Mouse (Mus musculus): ENCODE measurements around the gene Gal3st2b. TPM values are rescaled to one million over a fixed set of nuclear protein-coding genes. Genes with fewer than 3 reads are reported as not detected.
"Not testable (repeated sequence)": the region's sequence is repeated elsewhere in the genome, so short reads cannot be mapped to it uniquely, and the experiment has no call there.

Gal3st2b gene
- total RNA-seq (2015) = not detected in 2 replicates
- not detected in 2 replicates for total RNA-seq (2017)

DNA sequence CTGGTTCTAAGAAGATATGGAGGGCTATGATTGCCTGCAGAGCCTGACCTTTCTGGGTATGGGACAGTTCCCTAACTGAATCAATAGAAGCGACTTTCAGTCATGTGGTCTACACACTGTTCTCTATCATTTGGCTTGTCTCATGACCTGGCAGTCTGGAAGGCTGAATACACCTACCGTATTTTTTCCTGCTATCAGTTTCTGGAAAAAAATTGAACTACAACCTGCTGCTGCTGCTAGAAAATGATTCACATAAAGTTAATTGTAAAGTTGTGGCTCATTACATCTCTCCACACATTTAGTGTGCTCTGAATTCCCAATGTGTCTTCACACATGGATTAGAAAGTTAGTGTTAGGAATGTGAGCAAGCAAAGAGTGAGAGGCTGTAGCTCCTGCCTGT lies at the start of gene Gal3st2b:
Gene Gal3st2b (plus strand): TSS at position 301 of the 400 bp plus-strand sequence.
- ATAC-seq (replicated peaks; ENCODE audit: poor library complexity) = not testable (repeated sequence)

DNA sequence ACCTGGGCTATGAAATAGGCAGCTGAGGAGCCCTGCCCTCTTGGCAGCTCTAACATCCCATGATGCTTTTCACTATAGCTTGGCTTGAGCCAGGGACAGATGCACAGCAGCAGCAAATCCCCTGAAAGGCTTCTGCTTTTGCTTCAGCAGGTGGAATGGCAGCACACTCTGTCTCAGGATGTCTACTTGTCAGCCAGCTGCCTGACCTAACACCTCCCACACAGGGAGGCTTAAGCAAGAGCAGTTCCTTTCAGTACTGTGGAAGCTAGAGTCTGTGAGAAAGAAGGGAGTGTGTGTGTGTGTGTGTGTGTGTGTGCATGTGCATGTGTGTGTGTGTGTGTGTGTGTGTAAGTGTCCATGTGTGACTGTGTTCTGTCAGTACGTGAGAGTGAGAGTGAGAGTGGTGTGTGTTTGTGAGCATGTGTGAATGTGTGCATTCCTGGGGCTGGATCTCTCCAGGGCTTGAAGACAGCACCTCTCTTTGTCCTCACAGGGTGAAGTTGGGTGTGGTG lies 46.5 kb upstream of the Gal3st2b start:
- ATAC-seq (replicated peaks; ENCODE audit: poor library complexity) = peak; percentile 60; the same call in 1 of the 2 replicates

DNA sequence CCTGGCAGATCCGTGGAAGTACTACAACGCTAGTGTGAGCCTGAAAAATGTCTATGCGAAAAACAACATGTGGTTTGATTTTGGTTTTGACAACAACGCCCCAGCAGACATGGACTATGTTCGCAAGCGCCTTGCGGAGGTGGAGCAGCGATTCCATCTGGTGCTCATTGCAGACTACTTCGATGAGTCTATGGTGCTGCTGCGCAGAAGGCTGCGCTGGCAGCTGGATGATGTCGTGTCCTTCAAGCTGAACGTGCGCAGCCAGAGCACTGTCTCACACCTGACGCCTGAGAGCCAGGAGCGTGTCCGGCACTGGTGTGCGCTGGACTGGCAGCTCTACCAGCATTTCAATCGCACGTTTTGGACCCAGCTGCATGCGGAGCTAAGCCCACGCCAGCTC lies 43.7 kb upstream of the Gal3st2b start:
- ATAC-seq (replicated peaks; ENCODE audit: poor library complexity) = not testable (repeated sequence)

DNA sequence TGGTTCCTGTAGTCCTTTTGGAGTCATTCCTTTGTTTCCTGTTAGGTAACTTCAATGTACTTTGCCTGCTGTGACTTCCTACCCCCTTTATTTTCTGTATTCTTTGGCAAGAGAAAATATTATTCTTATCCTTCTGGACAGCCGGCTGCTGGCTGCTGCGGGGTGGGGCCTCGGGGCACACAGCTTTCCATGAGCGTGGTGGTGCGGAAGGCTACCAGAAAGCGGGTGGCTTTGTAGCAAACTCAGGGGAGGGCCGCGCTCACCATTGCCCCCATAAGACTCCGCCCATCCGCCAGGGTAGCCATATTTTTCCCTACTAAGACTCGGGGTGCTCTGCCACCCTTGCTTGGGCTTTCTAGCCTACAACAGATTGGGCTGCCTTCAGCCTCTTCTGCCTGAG lies 36.3 kb upstream of the Gal3st2b start:
- ATAC-seq (replicated peaks; ENCODE audit: poor library complexity) = not testable (repeated sequence)

DNA sequence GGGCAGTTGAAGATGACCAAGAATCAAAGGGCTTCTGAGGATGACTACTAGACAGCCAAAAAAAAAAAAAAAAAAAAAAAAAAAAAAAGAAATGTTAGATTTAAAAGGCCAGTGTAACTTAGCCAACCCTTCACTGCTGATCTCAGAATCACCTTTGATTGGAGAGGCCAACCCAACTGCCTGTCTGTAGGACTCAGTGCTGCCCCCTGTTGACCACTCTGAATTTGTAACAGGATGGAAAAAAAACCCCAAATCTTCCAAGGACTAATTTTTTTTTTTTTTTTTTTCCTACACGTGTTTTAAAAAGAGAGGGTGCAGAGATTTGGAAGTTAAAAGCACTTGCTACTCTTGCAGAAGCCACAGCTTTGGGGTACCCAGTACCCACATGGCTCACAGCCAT lies 27.2 kb upstream of the Gal3st2b start:
- not testable (repeated sequence) for ATAC-seq (replicated peaks; ENCODE audit: poor library complexity)

DNA sequence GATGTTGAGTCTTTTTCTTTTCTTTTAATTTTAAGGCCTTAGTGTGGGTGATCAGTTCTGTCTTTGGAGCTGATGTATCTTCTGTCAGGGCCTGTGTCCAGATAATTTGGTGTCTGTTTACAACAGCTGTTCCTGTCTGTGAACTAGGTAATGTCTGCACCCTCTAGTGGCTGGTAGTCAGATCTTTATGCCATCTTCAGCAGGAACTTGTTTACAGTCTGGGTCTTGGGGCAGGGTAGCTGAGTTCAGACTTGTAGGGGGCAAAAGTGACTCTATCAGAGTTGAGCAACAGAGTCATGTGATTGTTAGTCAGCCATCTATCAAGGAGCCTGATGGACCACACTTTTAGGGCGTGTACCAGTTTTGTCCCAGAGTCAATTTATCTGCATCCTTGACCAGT lies 20.7 kb upstream of the Gal3st2b start:
- peak; percentile 63 for ATAC-seq (replicated peaks; ENCODE audit: poor library complexity)

DNA sequence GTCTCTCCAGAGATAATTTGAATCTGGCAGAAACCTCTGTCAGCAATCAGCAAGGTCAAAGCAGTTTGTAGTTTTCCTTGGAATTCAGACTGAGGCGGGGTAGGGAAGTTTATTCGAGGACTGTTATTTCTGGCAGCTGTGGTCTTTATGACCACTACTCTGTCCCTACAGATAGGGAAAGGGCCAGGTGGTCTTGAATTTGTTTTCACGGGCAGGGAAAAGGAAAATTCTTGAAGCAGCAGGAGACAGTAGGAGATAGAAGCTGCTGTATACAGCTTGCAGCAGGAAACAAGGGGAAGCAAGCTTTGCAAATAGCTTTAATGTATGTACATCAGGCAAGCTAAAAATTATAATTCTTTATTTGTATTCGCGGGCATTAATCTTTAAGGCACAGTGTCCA lies 16.8 kb upstream of the Gal3st2b start:
- not testable (repeated sequence) for ATAC-seq (replicated peaks; ENCODE audit: poor library complexity)

DNA sequence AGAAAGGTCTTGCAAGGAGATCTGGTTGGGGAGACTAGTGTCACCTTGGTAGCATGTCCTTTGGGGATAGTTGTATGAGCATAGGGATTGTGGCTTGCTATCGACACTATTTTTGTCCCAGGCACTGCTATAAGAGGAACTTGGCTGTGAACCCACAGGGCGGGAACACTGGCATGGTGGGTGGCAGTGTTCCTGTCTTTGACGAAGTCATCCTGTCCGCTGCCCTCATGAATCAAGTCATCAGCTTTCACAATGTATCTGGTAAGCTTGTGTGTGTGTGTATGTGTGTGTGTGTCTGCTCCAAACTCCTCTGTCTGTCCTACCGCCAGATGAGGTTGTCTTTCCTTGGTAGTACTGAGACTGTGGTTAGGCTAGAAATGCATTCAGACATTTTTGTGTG lies 11.4 kb upstream of the Gal3st2b start:
- ATAC-seq (replicated peaks; ENCODE audit: poor library complexity) = peak; percentile 85

DNA sequence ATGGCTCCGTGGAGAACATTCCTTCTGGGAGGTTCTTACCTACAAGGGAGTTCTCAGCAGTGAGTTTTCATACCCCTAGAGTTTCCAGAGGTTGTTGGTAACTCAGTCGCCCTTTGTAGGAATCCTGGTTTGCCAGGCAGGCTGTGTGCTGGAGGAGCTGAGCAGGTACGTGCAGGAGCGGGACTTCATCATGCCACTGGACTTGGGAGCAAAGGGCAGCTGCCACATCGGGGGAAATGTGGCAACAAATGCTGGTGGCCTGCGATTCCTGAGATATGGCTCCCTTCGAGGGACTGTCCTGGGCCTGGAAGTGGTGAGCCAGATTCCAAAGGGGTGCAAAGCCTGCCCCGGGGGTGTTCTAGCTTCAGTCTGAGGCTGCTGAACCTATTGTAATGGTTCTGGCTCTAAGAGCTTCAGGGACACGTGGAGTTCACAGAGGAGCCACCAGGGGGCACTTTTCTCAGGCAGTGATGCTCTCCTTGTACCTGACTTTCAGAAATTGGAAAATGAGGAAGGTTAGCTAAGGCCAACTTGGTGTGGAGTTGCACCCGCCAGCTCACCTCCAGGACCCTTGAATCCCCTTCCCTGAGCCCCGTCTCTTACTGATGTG lies 9.0 kb upstream of the Gal3st2b start:
- ATAC-seq (replicated peaks; ENCODE audit: poor library complexity) = peak; percentile 77

DNA sequence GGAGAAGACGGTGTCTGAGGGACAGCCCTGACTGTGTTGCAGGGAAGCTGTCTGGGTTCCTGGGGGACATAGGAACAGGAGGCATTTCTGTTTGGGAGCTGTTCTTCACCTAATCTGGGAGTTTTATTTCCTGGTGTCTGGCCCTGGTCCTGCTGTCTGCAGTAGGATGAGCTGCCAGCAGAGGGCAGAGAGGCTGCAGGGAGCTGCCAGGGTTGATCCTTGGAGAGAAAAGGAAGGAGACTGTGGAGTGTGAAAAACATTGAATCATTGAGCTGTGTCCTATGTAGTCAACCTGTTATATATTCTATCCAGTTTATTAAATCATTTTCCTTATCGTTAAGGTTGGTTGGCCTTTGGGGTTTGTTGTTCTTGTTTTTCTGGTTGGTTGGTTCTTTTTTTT lies 6.2 kb upstream of the Gal3st2b start:
- ATAC-seq (replicated peaks; ENCODE audit: poor library complexity) = peak; percentile 89

DNA sequence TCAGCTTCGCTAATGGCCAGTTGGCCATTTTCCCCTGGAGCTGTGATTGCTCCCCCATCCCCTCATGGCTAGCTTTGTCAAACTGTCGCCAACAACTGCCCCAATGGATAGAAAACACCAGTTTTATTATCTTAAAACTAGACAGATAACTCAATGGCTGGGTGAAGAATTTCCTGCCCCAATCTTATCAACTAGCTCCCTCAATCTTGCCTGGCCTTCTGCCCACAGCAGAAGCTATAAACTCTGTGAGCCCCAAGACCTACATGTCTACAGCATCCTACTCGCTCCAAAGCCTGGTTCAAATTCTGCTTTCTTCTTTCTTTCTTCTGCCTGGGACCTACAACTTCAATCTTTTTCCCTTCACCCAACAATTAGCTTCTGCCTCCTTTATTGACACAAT lies 951 bp upstream of the Gal3st2b start:
- not testable (repeated sequence) for ATAC-seq (replicated peaks; ENCODE audit: poor library complexity)

DNA sequence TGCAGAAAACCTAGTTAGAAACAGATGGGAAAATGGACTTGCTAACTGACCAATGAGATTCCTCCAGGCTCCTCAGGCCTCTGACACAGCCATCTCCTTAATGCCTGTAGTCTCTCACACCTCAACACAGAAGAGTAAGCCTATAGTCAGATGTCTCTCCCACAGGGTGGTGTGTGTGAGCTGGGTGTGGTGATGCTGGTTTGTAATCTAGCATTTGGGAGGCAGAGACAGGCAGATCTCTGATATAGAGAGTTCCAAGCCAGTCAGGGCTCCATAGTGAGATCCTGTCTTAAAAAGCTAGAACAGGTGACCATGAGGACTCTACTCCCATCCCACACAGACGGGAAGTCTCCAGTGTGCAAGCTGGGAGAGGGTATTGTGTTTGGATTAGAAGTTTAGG lies 664 bp downstream of the Gal3st2b start:
- not testable (repeated sequence) for ATAC-seq (replicated peaks; ENCODE audit: poor library complexity)

DNA sequence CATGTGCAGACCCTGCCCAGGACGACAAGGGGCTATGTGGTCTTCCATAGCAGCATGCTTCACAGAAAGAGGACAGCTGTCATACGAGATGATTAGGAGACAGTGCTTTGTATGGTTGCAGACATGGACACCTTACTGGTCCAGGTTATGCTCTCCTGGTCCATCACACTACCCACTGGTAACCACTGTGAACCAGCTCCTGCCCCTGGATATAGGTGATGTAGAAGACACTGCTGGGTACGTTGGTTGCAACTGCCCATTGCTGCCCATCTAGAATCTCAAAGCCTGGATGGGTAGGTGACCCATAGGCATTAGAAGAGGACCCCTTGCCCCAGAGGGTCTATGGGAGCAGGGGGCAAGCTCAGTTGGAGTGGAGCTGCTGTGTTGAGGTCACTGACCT lies 1.2 kb downstream of the Gal3st2b start:
- ATAC-seq (replicated peaks; ENCODE audit: poor library complexity) = not testable (repeated sequence)

DNA sequence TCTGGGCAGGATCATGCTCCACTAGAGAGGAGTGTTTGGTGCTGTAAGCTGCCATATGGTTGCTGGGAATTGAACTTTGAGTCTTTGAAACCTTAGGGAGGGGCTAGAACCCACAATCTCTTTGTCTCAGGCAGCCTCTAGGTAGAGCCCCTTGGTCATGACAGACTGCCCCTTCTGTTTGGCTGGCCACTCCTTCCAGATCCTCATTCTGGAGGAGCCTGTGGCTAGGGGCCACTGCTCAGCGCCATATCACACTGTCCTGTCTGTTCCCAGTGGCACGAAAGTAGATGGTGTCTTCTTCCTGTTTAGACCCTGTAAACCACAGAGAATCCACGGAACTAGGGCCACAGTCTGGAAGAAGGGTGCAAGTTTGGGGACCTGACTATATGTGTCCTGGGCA lies 4.5 kb downstream of the Gal3st2b start:
- ATAC-seq (replicated peaks; ENCODE audit: poor library complexity) = not testable (repeated sequence)

DNA sequence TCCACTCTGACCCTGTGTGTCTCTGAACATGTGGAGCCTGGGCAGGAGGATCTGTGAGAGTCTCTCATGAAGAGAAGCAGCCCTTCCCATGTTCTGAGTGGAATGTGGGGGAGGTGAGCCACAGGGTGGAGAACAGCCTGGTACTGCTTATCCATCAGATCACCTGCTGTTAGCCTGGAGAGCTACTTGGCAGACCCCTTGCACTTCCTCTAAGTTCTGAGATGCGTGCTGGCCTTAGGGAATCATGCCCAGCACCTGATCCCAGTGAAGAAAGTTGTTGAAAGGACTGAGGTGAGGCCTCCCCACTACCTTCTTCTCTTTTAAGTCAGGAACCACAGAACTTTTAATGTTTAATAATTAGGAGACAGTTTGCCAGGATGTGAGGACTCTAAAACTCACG lies 5.0 kb downstream of the Gal3st2b start:
- peak; percentile 44; the same call in 1 of the 2 replicates for ATAC-seq (replicated peaks; ENCODE audit: poor library complexity)

DNA sequence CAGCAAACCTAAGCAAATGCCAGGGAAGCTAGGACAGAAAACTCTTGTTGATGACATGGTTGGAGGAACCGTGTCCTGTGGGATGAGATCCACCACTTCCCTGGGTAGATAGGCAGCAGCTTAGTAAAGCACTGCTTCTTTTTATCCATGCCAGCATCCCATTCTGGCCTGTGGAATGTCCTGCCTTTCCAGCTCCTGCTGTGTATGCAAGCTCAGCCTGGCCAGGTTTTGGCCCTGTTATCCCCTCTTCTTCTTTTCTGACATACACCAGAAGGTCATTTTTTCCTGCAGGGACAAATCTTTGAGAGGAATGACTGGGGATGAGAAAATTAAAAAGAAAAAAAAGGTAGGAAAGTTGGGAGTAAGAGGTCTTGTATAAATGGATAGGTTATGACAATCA lies 17.3 kb downstream of the Gal3st2b start:
- not testable (repeated sequence) for ATAC-seq (replicated peaks; ENCODE audit: poor library complexity)

DNA sequence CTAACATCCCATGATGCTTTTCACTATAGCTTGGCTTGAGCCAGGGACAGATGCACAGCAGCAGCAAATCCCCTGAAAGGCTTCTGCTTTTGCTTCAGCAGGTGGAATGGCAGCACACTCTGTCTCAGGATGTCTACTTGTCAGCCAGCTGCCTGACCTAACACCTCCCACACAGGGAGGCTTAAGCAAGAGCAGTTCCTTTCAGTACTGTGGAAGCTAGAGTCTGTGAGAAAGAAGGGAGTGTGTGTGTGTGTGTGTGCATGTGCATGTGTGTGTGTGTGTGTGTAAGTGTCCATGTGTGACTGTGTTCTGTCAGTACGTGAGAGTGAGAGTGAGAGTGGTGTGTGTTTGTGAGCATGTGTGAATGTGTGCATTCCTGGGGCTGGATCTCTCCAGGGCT lies 19.7 kb downstream of the Gal3st2b start:
- ATAC-seq (replicated peaks; ENCODE audit: poor library complexity) = peak; percentile 50

DNA sequence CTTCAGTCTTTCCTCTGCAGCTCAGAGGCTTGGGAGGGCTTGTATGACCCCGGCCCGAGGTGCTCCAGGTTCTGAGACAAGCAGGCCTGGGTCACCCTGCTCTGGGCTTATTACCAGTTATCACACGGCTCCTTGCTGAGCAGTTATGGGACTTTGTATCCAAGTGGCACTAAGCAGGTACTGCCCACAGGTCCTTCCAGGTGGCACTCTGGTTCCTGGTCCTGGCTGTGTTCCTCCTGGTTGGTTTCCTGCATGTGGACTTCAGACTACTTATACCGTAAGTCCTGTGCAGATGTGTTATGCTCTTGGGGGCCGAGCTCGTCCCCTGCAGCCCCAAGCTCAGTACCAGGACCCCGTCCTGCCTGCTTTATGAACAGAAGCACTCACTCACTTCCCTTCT lies 20.3 kb downstream of the Gal3st2b start:
- not testable (repeated sequence) for ATAC-seq (replicated peaks; ENCODE audit: poor library complexity)

DNA sequence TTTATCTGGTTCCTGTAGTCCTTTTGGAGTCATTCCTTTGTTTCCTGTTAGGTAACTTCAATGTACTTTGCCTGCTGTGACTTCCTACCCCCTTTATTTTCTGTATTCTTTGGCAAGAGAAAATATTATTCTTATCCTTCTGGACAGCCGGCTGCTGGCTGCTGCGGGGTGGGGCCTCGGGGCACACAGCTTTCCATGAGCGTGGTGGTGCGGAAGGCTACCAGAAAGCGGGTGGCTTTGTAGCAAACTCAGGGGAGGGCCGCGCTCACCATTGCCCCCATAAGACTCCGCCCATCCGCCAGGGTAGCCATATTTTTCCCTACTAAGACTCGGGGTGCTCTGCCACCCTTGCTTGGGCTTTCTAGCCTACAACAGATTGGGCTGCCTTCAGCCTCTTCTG lies 31.0 kb downstream of the Gal3st2b start:
- ATAC-seq (replicated peaks; ENCODE audit: poor library complexity) = not testable (repeated sequence)

DNA sequence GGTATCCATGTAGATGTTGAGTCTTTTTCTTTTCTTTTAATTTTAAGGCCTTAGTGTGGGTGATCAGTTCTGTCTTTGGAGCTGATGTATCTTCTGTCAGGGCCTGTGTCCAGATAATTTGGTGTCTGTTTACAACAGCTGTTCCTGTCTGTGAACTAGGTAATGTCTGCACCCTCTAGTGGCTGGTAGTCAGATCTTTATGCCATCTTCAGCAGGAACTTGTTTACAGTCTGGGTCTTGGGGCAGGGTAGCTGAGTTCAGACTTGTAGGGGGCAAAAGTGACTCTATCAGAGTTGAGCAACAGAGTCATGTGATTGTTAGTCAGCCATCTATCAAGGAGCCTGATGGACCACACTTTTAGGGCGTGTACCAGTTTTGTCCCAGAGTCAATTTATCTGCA lies 48.4 kb downstream of the Gal3st2b start:
- peak; percentile 54; the same call in 1 of the 2 replicates for ATAC-seq (replicated peaks; ENCODE audit: poor library complexity)

DNA sequence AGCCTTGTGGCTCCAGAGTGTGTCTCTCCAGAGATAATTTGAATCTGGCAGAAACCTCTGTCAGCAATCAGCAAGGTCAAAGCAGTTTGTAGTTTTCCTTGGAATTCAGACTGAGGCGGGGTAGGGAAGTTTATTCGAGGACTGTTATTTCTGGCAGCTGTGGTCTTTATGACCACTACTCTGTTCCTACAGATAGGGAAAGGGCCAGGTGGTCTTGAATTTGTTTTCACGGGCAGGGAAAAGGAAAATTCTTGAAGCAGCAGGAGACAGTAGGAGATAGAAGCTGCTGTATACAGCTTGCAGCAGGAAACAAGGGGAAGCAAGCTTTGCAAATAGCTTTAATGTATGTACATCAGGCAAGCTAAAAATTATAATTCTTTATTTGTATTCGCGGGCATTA lies 52.3 kb downstream of the Gal3st2b start:
- not testable (repeated sequence) for ATAC-seq (replicated peaks; ENCODE audit: poor library complexity)

DNA sequence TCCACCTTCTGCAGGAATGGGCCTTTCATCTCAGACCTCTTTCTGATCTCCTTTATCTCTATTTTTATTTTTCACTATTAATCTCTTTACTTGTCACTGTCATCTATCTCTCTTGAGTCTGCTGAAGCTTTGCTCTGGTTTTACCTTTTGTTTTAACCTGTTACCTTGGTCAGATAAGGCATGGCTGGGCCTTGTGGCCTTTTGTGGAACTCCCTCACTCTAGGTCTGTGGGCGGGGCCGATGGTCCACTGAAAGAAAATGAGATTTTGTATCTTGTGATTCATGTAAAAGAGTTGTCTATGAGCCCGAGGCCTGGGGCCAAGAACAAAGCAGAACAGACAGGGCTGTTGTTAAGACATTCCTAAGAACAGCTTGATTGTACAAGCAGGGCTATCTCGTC lies 52.7 kb downstream of the Gal3st2b start:
- not testable (repeated sequence) for ATAC-seq (replicated peaks; ENCODE audit: poor library complexity)

DNA sequence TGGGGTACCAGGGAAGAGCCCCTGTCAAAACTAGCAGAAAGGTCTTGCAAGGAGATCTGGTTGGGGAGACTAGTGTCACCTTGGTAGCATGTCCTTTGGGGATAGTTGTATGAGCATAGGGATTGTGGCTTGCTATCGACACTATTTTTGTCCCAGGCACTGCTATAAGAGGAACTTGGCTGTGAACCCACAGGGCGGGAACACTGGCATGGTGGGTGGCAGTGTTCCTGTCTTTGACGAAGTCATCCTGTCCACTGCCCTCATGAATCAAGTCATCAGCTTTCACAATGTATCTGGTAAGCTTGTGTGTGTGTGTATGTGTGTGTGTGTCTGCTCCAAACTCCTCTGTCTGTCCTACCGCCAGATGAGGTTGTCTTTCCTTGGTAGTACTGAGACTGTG lies 57.7 kb downstream of the Gal3st2b start:
- ATAC-seq (replicated peaks; ENCODE audit: poor library complexity) = peak; percentile 79
